Mouse (Mus musculus) layer of hippocampus, postnatal 10 days (tissue): ENCODE results near the gene Mrpl18. TPM values are rescaled to one million over a fixed set of nuclear protein-coding genes. Genes with fewer than 3 reads are reported as not detected.
"Not testable (repeated sequence)": the region's sequence is repeated elsewhere in the genome, so short reads cannot be mapped to it uniquely, and the experiment has no call there.

ENCODE experiments used
- DNase-seq, 2 experiments: peaks; one replicate each; pipeline ENCODE4 v3.0.0; 2021; ENCODE audit warnings: low spot score in 2 of 2
- total RNA-seq, 2 experiments: library from RNA; stranded (reverse); gene quantifications; 2 replicates each; pipeline ENCODE4 v1.2.3; 2021

Gene Mrpl18
- total RNA-seq, 2 experiments from 2014 or later: 54.4 to 62.4 TPM

DNA sequence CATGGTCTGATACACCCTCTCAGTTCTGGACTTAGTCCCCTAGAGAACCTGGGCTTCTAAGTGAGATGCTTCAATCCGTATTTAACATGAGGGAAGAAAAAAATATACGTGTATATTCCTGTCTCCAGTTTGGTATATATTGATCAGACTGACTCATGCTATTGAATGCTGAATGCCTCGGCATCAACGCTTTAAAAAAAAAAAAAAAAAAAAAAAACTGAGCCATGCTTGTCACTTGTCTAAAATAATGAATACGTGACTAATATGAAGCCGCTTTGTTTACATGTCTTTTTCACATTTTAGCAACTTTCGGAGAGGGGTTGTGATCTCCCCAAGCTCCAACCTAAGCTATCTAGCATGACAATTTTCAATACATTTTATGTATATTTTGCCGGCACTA lies 5.8 kb downstream of the Mrpl18 start:
- no peak for DNase-seq

DNA sequence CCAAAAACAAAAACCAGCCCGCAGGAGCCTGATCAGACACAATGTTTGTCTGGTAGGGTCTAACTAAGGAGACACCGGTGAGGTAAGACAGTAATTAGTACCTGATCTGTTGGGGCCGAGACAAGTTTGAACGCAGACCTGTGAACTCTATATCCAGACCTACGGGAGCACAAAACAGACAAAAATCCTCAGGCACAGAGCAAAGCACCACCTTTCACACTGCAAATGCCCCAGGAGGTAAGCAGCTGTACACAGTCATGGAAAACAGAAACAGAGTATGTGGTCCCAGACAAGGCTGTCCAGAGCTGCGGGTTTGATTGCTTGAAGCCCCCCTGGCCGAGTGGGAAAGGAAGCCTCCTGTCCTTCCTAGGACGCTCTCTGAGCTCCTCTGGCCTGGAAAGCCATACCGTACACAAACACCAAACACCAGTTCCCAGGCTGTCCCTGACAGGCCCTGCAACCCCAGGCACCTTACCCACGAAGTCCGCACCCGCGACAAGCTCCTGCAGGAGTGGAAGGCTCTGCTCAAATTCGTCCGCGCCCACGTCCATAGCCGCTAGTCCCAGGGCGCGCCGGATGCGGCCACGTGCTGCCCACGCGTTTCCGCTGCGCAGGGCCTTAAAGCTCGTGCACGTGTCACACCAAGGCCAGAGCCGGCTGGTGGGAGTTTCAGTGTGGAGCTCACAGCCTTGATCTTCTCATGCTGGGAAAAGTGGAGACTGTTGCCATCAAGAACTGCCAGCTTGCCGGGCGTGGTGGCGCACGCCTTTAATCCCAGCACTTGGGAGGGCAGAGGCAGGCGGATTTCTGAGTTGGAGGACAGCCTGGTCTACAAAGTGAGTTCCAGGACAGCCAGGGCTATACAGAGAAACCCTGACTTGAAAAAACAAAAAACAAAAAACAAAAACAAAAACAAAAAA lies 6.5 kb downstream of the Mrpl18 start, which contains the start of gene Pnldc1:
Gene Pnldc1, minus strand, starts transcription at position 870 of the 920 bp plus-strand sequence.
- DNase-seq: no peak

GRCm38 (mm10) chr17:12906436-12906835 lies 9.7 kb downstream of the Mrpl18 start:
- DNase-seq: no peak

GRCm38 (mm10) chr17:12905810-12906209 lies 10.3 kb downstream of the Mrpl18 start:
- DNase-seq: no peak

- DNase-seq: no peak
Measured at GRCm38 (mm10) chr17:12904349-12904748, 11.8 kb downstream of the Mrpl18 start.

DNA sequence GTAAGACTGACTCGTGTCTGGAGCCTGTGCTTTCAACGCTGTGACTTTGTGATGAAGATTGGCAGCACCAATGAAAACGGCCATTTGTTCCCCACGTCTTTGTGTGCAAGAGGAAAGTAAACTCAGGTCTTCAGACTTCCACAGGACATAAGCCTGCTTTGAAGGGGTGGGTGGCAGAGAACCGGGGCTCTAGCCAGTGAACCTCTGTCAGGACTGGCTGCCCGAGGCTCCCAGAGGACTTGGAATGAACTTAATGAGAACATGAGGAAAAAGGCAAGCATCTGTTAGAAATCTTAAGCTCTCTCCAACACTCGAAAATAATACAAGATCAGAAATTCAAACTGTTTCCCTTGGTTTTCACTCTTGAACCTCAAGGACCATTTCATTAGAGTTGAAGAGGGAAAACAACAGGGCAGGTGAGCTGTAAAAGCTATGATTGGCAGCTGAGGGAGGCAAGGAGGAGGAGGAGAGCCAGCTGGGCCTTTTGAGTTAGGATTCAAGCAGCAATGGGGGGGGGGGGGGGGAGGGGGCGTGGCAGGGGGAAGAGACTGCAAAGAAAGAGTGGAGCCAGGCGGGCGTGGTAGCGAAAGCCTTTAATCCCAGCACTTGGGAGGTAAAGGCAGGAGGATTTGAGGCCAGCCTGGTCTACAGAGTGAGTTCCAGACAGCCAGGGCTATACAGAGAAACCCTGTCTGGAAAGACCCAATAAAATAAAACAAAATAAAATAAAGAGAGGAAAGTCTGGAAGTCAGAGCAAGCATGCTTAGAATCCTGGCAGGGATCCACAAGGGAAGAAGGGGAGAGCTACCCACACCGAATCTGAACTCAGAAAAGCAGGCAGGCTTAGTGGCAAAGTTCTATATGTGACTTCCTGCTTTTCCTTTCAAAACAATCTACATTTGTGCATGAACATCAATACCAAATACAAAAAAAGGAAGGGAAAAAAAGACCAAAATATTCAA lies 12.5 kb downstream of the Mrpl18 start:
- no peak for DNase-seq

DNA sequence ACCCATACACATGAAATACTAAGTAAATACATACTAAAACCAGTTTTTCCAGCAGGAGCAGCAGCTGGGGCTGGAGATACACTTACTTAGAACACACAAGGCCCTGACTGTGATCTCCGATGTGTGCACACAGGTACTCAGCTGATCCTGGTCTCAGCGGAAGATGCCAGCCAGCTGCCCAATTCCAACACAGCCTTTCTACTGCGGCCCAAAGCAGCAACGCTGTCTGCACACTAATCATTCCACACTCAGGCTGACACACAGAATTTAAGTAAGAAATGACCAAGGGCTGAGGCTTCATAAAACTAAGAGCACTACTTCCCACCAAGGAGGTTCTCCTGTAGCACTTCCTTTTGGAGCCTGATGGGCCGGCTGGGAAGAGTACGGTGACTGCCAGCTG lies 13.9 kb downstream of the Mrpl18 start:
- no peak for DNase-seq

DNA sequence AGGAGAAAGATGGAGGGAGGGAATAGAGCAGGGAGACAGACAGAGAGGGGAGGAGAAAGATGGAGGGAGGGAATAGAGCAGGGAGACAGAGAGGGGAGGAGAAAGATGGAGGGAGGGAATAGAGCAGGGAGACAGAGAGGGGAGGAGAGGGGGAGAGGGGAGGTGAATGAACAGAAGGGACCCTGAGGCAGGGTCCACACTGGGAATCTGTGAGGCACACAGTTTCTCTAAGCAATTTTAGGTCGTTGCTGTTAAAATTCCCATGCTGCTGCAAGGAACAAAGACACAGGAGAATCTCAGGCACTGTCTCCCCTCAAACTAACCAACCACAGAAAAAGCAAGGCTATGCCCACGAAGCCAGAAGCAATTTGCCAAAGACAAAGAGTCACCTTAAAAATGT lies 17.5 kb downstream of the Mrpl18 start:
- not testable (repeated sequence) for DNase-seq

DNA sequence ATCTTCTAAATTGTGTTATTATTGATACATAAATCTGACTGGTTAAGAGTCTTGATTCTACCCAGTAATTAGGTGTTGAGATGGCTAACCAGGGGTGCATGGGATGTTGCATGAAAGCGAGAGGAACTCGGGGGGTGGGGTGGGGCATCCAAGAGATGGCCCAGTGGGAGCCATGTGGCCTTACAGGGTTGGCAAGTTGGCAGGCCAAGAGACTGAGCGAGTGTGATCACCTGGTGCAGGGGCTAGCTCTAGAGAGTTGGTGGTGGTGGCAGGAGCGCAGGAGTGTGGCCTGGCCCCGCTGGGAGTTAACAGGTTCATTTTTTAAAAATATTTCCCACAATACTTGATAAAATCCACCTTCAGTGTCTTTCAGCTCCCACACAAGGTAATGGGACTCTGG lies 18.5 kb downstream of the Mrpl18 start:
- DNase-seq: no peak

- DNase-seq: no peak
Measured at GRCm38 (mm10) chr17:12892033-12892432, 24.1 kb downstream of the Mrpl18 start.

- no peak for DNase-seq
Measured at GRCm38 (mm10) chr17:12891054-12891453, 25.1 kb downstream of the Mrpl18 start.

- no peak for DNase-seq
Measured at GRCm38 (mm10) chr17:12887021-12887775, 28.9 kb downstream of the Mrpl18 start.

DNA sequence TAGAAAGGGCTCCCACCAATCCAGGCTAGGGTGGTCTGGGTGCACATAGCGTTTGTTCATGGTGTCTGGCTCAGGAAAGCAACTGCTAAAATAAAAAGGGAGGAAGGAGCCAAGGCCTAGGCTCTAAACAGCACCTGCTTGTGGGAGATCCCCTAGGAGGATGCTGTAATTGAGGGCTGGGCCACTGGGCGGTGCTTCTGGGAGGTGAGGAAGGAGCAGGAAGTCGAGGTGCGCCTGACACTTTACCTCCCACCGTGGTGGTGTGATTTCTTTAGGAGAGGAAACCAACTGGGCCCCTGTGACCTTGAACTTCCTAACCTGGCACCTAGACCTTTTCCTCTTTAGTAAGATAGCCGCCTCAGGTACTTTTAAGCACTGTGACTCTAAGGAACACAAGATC lies 29.5 kb downstream of the Mrpl18 start:
- DNase-seq: no peak

- DNase-seq: no peak
Measured at GRCm38 (mm10) chr17:12881216-12881615, 34.9 kb downstream of the Mrpl18 start.

DNA sequence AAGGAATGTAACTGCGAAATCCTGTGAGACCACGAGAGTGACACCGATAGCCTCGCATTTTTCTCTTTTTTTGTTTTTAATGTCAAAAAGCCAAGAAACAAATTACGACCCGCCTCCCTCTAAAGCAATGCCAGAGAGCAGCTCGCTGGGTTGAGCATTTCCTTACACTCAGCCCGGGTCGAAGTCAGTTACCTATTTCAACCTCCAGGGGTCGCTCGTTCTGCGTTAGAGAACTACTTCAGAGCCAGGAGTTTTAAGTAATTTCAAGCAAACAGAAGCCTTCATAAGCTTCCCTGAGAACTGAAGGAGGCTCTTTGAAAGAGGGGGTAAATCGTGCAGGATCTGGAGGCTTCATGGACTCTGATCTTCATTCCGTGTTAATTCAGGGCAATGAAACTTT lies 36.0 kb downstream of the Mrpl18 start:
- peak; percentile 85 to 87 for DNase-seq

DNA sequence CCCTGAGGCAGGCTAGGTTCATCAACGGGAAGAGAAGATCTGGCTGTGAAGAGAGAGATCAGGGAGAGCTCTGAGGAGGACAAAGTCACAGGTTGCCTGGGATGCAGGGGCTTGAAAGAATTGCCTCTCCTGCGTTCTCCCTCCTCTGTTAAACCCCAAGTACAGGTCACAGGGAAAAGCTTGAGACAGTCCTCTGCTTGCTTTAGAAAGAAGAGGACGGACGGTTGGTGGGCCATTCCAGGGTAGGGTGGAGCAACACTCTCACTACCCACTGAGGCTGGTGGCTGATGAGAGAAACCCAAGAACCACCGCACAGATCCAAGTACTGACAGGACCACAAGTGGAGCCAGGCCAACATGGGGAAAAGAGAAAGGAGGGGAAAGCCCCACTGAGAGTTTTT lies 40.4 kb downstream of the Mrpl18 start, which contains the start of gene Mrgprh:
Gene Mrgprh, plus strand, starts transcription at position 301 of the 400 bp plus-strand sequence.
- DNase-seq: no peak

- DNase-seq: no peak
Measured at GRCm38 (mm10) chr17:12872275-12873028, 43.7 kb downstream of the Mrpl18 start.

DNA sequence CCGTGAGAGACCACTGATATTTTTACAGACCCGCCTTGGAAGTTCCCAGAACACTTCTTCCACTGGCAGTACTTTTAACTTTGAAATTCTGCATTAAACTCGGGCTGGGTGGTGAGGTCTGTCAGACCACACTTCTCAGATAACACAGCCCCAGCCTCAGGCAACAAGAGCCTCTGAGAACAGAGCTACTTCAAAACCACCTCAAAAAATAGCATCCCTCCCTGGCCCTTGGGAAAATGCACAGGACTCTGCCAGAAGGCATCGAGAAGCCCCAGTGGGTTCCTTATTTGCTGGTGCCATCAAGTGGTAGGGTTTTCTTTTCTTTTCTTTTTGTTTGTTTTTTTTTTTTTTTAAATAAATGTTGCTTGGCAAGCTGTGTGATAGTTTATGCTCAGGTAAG lies 47.5 kb downstream of the Mrpl18 start:
- DNase-seq: no peak

- DNase-seq: no peak
Measured at GRCm38 (mm10) chr17:12868043-12868442, 48.1 kb downstream of the Mrpl18 start, which contains the start of gene Mas1. Gene Mas1 (minus strand): TSS chr17:12868143.

DNA sequence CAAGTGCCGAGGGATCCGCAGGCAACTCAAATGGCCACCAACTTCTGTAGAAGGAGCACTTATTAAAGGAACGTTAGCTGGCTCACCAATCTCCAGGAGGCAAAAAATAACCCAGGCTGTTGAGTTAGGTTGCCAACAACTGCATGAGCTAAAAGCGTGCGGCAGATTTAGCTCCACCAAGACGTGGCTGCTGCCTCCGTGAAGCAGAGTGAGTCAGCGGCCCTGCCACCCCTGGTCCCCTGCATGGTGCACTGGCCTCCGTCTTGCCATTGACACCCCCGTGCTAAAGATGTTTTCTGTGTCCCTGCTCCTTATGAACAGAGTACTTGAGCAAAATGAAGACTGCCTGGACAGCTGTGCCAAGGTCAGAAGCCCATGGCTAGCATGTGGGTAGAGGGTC lies 49.3 kb downstream of the Mrpl18 start:
- DNase-seq: no peak
